Mouse (Mus musculus): Measurements from ENCODE around the gene Mfrp. TPM values are rescaled to one million over a fixed set of nuclear protein-coding genes. Genes with fewer than 3 reads are reported as not detected.
A peak's percentile ranks its signal among the peaks of the same experiment; 100 is the strongest.

Gene Mfrp
- polyA plus RNA-seq, 1 experiment = 3.8 TPM

DNA sequence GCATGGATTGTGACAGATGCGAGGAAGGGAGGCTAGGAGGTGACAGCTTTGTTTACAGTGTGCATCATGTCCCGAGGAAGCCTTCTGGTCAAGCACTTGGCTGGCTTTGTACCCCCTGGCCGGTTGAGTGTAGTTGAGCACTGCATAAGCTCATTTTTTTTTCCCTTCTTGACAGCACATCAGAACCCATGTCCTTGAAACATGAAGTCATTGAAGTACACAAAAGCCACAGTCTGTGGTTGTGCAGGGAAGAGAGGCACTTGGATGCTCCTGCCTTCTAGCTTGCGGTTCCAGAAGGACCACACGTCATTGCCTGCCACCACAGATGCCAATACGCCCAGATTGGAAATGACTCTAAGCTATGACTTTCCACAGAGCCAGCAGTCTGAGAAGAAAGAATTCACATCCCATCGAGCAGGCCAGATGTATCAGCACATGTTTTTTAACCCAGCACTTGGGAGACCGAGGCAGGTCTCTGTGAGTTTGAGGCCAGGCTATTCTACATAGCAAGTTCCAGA, 18.5 kb downstream of the Mfrp start:
- TF ChIP-seq CTCF (IDR thresholded peaks at IDR 0.05; ENCODE audit: borderline replicate concordance, extremely low read depth, insufficient read depth, insufficient read length) = no peak
- TF ChIP-seq POLR2A (IDR thresholded peaks at IDR 0.05; ENCODE audit: borderline replicate concordance, extremely low read depth, insufficient read depth, insufficient read length, poor library complexity, severe bottlenecking) = no peak
- DNase-seq (ENCODE audit: low read depth) = no peak

DNA sequence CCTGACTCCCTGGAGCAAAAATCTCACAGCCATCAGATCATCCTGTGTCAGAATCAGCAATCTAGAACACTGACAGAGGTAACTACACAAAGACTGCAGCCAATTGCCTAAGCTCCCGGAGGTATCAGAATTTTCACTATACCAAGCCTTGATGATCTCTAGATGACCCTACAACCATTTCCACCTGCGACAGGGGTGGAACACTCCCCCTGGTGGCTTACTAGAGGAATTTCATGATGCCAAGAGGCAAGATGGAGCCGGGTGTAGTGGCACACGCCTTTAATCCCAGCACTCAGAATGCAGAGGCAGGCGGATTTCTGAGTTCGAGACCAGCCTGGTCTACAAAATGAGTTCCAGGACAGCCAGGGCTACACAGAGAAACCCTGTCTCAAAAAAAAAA, 22.8 kb downstream of the Mfrp start:
- TF ChIP-seq CTCF (IDR thresholded peaks at IDR 0.05; ENCODE audit: borderline replicate concordance, extremely low read depth, insufficient read depth, insufficient read length) = peak; percentile 50; the same call in 1 of the 2 replicates
- TF ChIP-seq POLR2A (IDR thresholded peaks at IDR 0.05; ENCODE audit: borderline replicate concordance, extremely low read depth, insufficient read depth, insufficient read length, poor library complexity, severe bottlenecking) = no peak
- DNase-seq (ENCODE audit: low read depth) = no peak

DNA sequence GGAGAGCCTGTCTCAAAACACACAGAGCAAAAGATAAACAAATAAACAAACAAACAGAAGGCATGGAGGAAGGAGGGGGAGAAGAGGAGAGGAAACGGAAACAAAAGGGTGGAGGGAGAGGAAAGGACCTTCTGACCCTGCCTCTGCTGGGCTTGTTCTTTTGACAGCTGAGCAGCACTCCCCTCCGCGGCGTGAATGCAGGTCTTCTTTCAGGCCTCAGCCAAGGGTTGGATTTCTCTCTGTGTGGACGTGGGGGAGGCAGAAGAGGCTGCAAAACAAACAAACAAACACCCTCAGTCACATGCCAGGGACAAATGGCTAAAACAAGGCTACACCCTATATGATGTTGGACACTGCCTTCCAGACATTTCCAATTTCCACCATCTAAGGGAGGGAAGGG, 23.5 kb downstream of the Mfrp start:
- TF ChIP-seq POLR2A (IDR thresholded peaks at IDR 0.05; ENCODE audit: borderline replicate concordance, extremely low read depth, insufficient read depth, insufficient read length, poor library complexity, severe bottlenecking) = no peak
- no peak for DNase-seq (ENCODE audit: low read depth)

DNA sequence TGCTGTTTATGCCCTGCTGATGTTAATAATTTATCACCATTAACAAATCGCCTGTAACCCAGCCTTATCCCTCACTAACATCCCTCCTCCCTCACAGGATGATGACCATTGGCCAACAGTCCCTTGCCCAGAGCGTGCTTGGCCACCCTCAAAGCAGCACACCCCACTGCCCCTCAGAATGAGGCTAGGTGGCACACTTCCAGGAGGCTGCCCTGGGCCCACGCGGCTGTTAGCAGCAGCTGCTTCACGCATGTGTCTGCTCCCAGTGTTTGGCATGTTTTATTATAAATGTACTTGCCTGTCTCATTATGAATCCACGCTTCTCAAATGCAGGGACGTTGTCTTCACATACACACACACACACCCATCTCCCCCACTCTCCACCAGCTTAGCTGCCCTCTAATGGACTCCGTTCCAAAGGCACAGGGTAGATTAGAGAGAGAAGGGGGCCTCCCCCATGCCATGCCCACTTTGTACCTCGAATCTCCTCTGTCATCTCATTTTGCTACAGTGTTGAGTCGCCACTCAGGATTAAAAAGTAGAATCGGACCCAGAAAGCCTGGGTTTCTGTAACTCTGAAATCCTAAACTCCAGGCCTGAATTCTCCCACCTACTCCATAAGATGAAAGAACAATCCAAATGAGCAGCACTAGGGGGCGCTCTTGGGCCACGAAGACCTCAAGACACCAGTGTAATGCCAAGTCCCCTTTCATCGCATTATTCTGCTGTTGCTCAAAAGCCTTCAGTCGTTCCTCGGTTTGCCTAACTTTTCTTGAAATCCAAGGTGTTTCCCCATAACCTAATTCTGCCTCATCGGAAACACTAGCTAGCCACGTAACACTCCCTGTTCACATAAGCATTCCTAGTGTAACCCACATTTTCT, 24.3 kb downstream of the Mfrp start:
- peak; percentile 96 for DNase-seq (ENCODE audit: low read depth)
- TF ChIP-seq POLR2A (IDR thresholded peaks at IDR 0.05; ENCODE audit: borderline replicate concordance, extremely low read depth, insufficient read depth, insufficient read length, poor library complexity, severe bottlenecking) (no peak), CTCF (IDR thresholded peaks at IDR 0.05; ENCODE audit: borderline replicate concordance, extremely low read depth, insufficient read depth, insufficient read length) (peak; percentile 90)

DNA sequence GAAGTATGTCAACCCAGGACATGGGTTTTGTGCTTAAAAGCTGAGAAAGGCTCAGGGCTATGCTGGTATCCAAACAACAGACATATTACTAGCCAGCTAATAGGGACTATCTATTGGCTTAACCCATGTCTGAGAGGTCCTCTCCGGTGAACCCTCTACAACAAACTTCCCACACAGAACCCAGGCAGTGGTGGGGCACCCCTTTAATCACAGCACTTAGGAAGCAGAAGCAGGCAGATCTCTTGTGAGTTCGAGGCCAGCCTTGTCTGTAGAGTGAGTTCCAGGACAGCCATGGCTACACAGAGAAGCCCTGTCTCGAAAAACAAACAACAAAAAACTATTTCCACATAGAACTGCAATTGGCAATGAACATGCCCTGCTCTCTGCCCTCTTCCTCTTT, 25.2 kb downstream of the Mfrp start:
- no peak for DNase-seq (ENCODE audit: low read depth)
- TF ChIP-seq CTCF (IDR thresholded peaks at IDR 0.05; ENCODE audit: borderline replicate concordance, extremely low read depth, insufficient read depth, insufficient read length) = no peak
- TF ChIP-seq POLR2A (IDR thresholded peaks at IDR 0.05; ENCODE audit: borderline replicate concordance, extremely low read depth, insufficient read depth, insufficient read length, poor library complexity, severe bottlenecking) = no peak

DNA sequence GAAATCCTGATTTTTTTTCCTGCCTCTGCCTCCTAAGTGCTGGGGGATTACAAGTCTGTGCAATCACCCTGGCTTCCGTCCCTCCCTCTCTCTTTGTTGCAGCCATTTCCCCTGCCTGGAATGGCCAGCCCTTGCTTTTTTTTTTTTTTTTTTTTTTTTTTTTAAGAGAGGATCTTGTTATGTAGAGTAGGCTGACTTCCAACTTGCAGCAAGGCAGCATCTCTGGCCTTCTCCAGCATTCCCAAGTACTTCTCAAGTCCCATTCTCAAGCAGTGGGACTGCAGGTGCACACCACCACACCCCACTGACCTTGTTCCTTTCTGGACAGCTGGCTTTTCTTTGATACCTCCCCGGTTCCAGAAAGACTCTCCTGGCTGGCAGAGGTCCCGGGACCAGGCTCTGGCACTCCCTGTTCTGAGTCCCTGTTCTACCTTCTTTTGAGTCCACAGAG, 25.8 kb downstream of the Mfrp start:
- DNase-seq (ENCODE audit: low read depth) = no peak
- TF ChIP-seq POLR2A (IDR thresholded peaks at IDR 0.05; ENCODE audit: borderline replicate concordance, extremely low read depth, insufficient read depth, insufficient read length, poor library complexity, severe bottlenecking) (no peak), CTCF (IDR thresholded peaks at IDR 0.05; ENCODE audit: borderline replicate concordance, extremely low read depth, insufficient read depth, insufficient read length) (no peak)

DNA sequence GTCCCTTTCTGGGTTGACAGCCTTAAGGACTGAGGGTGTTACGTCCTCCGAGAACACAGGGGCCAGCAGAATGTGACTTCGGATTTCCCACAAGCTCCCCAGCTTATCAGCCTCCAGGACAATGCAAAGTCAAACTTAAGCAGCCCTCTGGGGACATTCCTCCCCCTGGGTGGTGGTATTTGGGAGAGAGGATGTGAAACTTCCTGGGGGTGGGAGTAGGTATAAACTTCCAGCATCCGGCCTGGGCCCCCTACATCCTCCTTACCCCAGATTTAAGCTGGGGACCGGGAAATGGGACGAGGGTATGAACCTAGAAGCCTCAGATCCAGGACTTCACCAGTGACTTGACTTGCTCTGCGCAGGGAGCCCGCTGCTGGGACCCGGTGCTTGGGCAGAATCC, 28.1 kb downstream of the Mfrp start:
- TF ChIP-seq POLR2A (IDR thresholded peaks at IDR 0.05; ENCODE audit: borderline replicate concordance, extremely low read depth, insufficient read depth, insufficient read length, poor library complexity, severe bottlenecking) (no peak), CTCF (IDR thresholded peaks at IDR 0.05; ENCODE audit: borderline replicate concordance, extremely low read depth, insufficient read depth, insufficient read length) (no peak)
- DNase-seq (ENCODE audit: low read depth) = peak; percentile 18

DNA sequence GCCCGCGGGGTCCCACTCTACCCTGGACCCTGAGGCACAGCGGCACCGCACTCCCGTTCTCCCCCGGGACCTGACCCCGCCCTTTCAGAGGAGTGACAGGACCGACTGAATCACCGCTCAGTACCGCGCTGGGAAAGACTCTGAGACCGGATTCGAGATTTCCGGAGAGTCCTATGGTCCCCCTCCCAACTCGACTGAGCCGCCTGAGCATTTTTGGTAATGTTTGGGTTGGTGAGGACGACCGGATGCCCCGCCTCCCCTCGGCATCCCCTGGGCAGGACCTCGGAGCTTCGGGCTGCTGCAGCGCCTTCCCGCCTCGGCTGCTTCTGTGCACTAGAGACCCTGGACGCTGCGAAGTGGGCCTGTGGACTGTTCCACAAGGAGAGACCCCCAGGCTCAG, 28.5 kb downstream of the Mfrp start:
- peak; percentile 61 for DNase-seq (ENCODE audit: low read depth)
- TF ChIP-seq CTCF (IDR thresholded peaks at IDR 0.05; ENCODE audit: borderline replicate concordance, extremely low read depth, insufficient read depth, insufficient read length) (no peak), POLR2A (IDR thresholded peaks at IDR 0.05; ENCODE audit: borderline replicate concordance, extremely low read depth, insufficient read depth, insufficient read length, poor library complexity, severe bottlenecking) (no peak)

DNA sequence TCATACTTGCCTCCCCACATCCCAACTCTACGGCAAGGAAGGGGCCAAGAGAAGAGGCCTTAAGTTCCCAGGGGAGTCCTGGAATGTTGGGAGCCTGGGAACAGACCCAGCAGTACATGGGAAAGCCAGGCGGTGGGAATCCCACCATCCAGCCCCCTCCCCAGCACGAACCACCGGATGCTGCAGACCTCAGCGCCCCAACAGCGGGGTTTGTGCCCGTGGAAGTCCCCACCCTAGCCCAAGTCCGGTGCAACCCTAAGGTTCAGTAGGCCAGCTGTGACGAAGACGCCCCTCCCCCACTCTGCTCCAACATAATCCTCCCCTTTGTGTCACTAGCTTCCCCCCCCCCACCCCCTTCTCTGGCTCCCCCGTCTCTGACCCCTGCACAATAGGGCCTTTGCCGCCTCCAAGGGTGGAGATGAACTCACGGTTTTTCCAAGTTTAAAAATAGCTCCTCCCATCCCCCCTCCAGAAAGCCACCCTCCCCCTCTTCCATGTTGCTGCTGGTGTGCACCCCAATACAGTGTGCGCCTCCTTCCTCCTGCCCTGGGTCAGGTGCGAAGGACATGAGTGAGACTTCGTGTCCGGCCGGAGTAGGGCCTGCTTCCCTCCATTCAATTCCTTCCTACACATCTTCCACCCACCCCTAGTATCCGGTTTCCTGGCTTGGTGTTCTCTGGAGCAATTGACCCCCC, 29.2 kb downstream of the Mfrp start:
- DNase-seq (ENCODE audit: low read depth) = peak; percentile 47
- TF ChIP-seq POLR2A (IDR thresholded peaks at IDR 0.05; ENCODE audit: borderline replicate concordance, extremely low read depth, insufficient read depth, insufficient read length, poor library complexity, severe bottlenecking) = no peak
- TF ChIP-seq CTCF (IDR thresholded peaks at IDR 0.05; ENCODE audit: borderline replicate concordance, extremely low read depth, insufficient read depth, insufficient read length) = no peak

DNA sequence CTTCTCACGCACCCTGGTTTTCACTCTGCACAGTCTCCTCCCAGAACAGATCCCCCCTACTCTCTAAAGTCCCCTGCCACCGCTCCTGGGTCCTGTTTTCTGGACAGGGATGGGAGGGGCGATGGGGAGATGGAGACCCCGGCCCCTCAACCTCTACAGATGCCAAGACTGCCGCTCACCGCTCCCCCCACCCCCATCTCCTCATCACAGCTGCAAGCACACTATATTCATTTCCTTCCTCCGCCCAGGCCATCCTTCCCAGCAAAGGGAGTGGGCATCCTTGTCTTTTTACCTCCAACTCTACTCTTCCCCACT, 29.7 kb downstream of the Mfrp start:
- TF ChIP-seq POLR2A (IDR thresholded peaks at IDR 0.05; ENCODE audit: borderline replicate concordance, extremely low read depth, insufficient read depth, insufficient read length, poor library complexity, severe bottlenecking) (no peak), CTCF (IDR thresholded peaks at IDR 0.05; ENCODE audit: borderline replicate concordance, extremely low read depth, insufficient read depth, insufficient read length) (no peak)
- no peak for DNase-seq (ENCODE audit: low read depth)

DNA sequence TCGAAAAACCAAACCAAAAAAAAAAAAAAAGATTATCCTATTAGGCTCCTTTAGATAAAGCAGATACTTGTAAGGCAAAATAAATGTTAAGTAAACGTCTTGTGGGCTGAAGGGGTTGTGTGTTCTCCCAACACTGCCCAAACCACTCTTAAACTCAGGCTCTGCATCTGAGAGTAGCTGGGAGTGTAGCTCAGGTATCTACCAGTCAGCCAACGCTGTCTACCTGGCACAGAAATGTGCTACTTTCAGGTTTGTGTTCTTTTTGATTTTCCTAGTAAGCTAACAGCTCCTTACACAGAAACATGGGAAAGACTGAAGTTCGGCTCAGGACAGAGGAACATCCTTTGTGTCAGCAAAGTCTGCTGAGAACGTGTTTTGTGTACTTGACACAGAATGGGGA, 30.7 kb downstream of the Mfrp start:
- DNase-seq (ENCODE audit: low read depth) = no peak
- TF ChIP-seq POLR2A (IDR thresholded peaks at IDR 0.05; ENCODE audit: borderline replicate concordance, extremely low read depth, insufficient read depth, insufficient read length, poor library complexity, severe bottlenecking) (no peak), CTCF (IDR thresholded peaks at IDR 0.05; ENCODE audit: borderline replicate concordance, extremely low read depth, insufficient read depth, insufficient read length) (no peak)
